Mouse (Mus musculus) kidney, adult 18-20 months (tissue): Measurements from ENCODE around the gene Sema5a.

Experiments
- DNase-seq: peaks from one replicate; pipeline ENCODE4 v3.0.0; 2021

Gene Sema5a

DNA sequence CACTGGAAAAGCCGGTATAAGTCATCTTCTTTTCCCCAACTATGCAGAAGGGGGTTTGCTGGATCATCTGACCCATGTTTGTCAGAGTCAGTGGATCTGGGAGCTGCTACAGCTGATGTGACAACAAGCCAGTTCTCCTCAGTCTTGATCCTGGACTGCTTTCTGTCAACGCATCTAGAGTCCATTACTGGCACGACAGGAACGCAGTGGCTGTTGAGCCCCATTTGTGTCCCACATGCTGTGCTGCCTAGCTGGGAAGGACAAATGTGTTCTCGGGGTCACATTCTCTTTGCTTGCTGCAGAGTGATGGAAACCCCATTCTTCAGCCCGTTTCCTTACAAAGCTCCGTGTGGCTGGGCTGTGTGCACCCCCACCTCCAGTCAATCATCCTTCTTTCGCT is 12.7 kb downstream of the Sema5a start:
- no peak for DNase-seq

DNA sequence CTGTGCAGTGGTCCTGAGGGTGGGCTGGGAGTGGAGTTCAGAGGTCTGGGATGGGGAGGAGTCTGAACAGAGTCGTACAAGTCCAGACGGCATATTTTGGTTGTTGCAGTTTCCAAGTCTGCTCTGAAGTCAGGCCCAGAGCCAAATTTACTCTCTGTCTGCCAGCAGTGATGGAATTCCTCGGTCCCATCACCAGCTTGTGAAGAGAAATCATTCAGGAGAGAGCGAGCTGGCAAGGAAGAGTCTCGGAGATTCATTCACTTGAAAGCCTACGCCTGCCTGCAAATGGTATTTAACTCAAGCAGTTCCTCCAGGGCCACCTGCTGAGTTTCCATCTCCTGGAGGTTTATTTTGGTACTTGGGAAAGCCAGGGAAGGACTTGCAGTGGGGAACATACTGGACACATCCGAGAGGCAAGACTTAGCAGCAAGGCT is 13.3 kb downstream of the Sema5a start:
- DNase-seq = no peak

DNA sequence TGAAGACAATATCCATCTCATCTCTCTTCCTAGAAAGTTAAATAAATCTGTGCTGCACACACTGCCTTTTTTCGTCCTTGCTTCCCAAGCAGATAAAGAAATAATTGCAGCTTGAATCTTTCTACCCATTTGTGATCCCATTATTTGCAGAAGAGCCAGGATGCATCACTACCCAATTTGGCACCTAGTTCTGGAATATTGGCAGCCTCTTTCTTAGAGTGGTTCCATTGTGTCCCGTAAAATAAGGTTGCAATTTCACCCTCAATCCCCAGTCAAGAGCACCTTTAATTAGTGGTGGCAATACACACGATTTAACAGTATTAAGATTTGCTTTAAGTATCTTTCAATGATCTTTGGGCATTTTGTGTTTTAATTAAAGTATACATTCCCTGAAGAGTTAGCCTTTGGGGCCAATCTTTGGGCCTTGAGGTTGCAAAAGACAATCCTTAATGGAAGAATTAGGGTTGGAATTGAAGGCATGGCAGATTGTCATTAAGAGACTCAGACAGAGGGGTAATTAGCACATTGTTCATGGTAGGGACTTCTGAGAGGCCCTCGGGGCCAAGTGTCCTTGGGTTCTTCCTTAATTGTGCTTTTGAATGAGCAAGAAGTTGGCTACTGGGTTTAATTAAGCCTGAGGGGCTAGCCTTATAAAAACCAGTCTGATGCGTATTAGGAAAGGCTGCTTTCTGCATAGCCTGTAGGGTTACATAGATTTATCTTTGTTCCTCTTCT is 14.9 kb downstream of the Sema5a start:
- no peak for DNase-seq

DNA sequence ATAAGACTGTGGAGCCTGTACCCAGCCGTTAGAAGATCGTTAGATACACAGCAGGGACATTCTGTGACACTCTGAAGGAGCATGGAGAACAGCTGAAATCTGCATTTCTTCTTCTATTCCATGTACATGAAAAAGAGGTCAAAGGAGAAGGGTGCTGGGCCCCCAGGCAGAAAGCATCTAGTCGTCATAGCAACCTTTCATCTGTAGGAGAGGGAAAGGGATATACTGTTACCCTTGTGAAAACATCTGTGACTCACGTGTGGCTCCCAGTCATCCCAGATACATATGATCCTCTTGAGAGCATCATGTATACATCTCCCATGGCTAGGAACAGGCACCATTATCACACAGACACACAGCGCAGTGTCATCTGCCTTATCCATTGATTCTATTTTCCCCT is 16.3 kb downstream of the Sema5a start:
- no peak for DNase-seq

DNA sequence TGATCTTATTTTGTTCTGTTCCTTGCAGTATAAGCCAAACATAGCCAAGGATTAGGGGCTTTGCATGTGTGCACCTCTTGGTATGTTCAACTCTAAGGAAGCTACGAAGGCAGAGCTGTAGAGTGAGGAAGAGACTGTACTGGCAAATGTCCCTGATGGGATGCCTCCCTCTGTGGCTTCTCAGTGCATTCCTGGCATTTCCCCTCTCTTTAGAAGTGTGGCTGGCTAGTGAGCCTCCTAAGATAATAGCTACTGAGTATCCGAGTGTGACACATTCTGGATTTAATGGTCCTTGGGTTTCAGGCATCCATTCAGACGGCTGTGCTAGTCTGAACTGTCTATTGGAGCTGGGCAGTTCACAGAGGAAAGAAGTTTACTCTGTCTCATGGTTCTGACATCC is 19.0 kb downstream of the Sema5a start:
- DNase-seq = no peak

DNA sequence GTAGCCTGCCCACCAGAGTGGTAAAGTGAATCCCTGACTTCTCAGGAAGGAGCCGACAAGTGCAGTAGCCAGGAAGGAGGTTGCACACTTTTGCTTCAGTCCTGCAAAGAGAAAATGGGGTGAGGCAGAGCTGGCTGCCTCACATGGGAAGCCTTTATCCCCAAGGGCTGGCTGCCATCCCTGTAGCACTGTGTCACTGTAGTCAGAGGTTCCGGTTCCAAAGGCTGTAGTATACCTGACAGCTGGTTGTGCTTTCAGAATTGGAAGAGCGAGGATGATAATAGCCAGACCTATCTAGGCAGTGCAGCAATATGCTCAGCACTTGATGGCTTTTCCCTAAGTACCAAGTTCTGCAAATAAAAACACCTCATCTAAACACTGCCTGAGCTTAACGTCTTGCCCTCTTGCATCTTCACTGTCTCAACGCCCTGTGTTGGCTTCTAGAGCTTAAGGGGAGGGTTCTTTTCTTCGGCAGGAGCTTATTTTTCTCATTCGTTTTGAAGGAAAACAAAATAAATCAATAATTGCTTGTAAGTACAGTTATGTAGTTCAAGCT is 20.3 kb downstream of the Sema5a start:
- no peak for DNase-seq

DNA sequence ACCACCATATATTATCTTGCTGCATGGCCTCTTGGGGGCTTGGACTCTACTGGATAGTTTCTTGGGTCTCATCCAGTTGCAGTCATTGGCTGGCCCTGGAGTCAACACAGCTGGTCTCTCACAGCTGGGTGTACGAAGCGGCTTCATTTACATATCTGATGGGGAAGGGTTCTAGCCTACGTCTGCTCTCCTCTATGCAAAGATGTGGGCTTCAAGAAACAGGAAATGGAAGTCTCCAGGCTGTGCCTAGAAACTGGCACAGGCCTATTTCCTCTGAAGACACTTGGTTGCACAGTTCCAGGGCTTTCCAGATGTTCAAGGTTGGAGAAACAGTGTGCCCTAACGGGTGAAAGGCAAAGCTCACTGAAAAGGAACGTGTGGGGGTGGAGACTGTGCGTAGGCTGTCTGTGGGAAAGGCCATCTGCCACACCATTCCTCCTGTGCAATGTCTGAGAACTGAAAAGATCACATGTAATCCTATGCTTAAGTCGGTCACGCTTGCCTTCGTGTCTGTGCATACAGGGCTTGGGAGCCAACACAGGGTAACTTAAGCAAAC is 20.8 kb downstream of the Sema5a start:
- DNase-seq = no peak

DNA sequence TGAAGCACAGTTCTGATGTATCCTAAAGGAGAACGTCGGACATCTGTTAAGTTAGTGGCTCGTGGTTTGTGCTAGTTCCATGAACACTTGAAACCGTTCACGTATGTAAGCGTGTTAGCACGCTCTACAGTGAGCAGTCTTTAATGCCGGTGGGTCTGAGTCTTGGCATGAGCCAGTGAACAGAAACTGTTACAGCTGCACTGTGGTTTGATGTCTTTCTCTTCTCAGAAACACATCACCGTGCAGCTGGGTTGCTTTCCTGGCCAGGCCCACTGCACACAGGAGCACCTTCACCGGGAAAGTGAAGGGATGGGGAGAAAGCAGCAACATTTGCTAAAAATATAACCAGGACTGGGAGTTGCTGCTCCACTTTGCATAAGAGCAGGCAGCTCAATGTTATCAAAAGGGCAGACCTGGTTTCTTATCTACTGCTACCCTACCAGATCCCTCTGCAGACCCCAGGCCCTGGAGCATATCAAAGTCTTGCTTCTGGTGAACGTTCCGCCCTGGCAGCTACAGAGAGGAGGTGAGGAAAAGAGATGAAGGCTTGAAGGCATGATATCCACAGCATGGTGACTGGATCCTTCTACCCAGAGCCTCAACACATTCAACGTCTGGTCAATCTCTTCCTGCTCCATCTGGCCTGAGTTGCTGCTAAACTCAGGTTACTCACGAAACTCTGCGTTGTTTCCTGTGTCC is 21.7 kb downstream of the Sema5a start:
- DNase-seq = no peak

DNA sequence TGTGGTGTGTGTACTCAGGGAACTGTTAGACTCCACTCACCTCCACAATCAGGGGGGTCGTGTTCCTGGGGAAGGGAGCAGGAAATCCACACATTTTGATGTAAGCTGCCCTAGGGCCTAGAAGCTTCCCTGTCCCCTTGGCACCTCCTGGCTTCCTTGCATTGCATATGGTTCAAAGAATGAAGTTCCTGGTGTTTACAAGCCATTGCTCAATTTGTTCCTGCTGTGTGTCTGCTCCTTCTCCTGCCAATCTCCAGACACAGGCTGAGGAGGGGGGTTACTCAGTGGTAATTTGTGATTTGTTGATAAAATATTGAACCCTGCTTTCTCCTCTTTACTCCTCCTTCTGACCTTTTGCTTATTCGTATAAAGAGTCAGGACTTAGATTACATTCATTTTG is 25.5 kb downstream of the Sema5a start:
- DNase-seq = no peak

DNA sequence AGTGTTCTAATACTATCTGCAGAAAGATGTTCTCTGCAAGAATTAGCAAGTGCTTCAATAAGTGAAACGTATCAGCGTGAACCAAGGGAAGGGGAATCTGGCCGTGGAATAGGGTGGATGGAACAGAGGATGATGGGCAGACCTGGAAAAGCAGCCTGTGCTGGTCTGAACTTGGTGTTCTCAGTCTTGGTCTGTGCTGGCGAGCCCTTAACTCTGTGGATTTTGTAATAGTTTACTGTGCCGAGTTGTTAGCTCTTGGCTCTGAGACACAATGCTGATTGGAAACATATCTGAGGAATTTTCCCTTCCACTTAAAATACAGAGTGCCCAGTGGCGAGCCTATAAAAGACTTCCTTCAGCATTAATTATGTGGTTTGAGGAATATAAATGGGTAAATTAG is 29.3 kb downstream of the Sema5a start:
- peak; percentile 13 for DNase-seq

DNA sequence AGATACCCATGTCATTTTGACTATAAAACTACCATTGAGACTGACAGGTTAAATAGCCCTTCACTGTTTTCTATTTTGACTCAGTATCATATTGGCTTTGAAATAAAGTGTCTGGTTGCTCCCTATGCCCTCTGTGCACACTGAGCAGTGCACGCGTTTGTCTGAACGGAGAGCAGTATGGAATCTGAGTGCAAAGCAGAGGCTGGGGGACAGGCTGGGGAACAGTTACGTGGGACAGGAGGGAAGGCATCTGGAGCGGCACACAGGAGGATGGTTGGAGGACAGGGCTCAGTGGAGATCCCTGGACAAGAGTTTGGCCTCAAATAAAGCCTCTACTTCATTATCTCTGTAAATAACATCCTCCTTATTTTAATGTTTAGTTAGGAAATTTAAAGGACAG is 30.4 kb downstream of the Sema5a start:
- DNase-seq = no peak

DNA sequence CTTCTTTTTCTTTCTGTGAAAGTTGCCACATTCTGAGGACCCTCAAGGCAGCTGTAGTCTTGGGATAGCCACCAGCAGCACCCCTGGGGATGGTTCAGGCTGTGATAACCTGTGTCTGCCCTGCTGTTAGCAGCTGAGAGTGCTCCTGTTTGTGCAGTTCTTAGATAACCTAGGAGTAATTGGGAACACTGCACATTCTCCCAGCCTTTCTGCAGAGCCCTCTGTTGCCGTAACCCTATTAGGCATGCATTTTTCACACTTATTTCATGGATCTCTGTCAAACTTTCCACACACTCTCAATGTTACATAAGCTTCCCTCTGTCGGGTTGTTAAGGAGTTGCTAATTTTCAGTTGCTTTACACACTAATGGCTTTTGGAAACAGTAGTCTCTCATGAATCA is 34.0 kb downstream of the Sema5a start:
- DNase-seq = no peak

DNA sequence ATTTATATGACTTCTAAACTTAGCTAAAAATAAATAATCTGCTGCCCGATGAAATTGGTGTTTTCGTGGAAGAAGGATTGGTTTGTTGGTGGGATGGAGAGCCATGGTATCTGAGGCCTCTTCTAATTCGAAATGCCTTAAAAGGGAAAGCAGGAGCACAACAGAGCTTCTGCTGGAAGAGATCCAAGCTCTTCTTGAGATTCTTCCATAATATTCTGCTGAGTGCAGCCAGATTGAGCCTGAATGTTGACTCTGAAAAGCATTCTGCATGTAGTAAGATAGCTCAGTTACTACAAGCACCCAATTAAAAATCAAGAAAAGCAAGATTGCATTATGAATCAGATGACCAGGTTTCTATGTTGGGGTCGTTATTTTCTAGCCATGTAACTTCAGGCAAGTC is 36.8 kb downstream of the Sema5a start:
- DNase-seq = no peak

DNA sequence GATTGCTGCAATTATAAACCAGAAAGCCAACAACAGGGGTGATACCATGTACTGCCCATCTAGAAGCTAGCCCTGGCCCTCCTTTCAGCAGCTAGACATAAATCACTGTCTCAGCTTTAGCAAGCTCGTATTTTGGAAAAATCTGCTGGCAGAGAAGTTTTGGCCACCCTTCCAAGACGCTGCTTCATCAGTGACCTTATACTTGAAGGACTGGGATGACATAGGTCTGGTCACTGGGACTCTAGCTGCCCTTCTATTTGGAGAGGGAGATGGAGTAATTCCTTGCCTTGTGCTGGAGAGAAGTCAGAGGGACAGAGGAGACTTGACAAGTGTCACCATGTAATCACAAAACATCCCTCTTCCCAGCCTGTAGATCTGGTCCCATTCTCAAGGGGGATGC is 40.1 kb downstream of the Sema5a start:
- no peak for DNase-seq

DNA sequence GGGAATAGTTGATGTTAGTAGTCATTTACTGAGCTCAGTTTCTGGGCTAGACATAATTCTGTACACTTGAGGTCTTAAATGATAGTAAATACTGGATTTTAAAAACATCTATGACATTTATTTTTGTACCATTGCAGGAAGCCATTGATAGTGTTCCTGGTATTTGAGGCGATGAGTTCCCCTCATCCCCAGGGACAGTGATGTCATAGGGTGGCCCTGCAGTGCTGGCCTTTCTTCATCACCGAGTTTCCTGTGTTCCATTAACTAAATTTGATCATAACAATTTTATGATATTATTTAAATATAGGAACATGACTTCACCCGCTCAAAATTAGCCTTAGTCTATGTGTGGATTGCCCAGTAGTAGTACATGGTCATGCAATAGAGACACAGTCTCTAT is 41.7 kb downstream of the Sema5a start:
- no peak for DNase-seq

DNA sequence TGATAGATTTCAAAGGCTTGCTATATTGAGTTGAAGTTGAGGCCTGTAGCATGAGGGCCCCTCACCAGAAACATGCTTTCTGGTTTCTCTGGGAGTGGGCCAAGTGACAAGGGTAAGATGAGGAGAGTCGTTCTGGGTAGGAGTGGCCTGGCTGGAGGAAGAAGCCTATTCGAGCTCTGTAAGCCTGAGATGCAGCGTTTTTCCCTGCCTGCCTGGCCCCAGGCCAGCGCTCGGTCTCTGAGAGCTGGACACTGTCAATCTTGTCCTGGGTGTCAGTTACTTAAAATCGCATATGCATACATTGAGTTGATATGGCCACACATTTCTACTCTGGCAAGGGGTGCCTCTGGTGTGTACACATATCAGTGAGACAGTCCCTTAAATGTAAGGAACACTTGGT is 43.9 kb downstream of the Sema5a start:
- DNase-seq = peak; percentile 17

DNA sequence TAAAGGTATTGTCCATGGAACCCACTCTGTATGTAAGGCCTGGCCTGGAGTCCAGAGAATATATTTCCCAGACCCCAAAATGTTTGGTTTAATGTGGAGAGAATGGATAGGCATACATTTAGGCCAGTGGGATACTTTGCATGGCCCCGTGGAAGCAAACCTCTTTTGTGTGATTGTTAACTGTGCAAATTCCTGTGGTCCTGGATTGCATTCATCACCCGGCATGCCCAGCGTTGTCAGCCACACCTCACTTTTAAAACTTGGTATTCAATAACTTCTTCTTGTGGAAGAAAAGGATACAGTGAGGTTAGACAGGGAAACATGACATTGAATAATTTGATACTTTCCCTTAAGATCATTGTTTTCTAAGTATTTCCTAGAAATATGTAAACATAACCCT is 46.4 kb downstream of the Sema5a start:
- DNase-seq = no peak

DNA sequence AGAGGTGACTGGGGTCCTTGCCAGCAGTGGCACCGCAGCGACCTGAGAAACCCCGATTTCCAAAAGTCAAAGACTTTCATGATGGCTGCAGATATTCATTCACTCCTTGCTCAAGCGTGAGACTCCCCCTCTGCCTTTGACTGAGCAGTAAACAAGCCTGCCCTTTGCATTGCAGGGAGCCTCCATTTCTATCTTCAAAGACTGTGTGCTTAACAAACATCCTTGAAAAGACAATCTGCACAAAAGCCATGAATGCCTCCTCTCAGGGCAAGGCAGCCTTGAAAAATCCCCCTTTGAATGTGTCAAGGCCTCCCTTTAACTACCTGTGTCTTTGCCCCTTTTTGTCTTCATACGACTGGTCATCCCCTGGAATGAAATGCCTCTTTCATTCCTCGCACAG is 51.9 kb downstream of the Sema5a start:
- DNase-seq = no peak

DNA sequence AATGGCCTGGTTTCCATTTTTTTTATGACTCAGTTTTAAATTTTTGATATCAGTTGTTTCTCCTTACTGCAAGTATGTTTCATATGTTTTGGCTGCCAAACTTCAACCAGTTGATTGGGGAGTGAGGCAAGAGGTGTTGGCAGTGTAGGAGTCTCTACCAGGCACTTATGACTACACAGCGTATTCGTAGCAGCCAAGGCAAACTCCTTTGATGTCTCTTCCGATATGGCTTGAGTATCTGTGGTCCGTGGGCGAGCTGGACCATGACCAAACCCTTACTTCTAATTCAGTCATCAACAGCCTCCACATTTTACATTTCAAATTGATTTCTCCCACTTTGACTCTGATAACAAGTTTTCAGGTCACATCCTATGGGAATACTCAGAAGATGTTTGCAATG is 52.7 kb downstream of the Sema5a start:
- no peak for DNase-seq

DNA sequence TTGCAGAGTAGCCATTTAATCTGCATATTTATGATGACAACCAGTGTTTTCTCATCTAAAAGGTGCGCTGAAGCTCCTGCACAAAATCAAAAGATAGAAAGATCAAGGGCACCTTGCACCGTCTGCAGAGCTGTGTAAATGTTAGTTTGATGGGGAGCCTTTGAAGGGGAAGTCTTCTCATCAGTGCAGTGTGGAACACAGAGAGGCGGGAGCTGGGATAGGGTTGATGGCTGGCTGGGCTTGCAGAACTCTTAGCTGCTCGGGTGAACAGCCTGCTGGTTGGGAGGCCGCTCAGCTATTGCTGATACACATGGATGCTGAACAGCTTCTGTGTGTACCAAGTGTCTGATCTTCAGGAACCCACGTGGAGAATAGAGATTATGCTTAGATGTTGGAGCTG is 53.9 kb downstream of the Sema5a start:
- no peak for DNase-seq

DNA sequence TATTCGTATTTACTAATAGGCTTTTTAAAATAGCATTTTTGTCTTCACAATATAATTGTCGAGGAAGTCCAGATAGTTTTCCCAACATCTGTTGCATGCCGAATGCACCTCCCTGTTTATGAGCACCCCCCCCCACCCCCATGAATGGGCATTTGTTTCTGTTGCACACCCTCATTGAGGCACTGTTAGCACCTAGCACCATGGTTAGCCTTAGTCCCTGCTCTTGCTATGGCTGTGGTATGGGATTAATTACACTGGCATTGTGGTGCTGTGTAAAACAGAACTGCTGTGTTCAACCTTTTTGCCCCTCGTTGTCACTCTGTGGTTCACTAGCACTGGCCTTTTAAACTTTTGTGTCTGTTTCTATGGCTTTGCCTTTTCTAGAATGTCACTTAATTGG is 56.4 kb downstream of the Sema5a start:
- DNase-seq = no peak

DNA sequence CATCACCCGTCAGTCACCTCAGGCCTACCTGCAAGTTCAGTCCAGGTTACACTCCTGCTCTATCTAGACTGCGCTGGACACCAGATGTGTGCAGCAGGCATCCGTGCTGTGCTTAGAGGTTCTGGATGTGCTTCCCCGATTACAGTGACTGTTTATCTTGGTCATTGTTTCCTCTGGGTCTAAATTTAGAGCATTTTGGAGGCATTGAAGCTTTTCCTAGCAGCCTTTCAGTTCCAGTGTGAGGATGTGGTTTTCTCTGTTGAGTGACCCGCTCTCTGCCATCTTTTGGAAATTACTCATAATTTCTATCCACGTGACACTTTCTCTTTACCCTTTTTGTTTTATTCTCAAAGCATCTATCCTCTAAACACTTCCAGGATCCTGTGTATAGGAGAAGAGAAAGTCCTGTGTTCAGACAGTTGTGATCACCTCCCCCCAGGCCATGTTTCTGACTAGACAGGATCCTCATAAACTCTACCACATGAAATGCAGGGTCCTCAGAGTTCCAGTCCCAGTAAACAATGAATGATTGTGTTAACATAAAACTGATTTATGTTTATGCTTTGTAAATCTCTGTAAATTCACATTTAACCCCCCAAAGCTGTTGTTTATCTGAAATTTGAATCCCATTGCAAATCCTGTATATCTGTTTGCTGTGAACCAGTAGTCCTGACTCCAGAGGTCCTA is 62.1 kb downstream of the Sema5a start:
- DNase-seq = no peak

DNA sequence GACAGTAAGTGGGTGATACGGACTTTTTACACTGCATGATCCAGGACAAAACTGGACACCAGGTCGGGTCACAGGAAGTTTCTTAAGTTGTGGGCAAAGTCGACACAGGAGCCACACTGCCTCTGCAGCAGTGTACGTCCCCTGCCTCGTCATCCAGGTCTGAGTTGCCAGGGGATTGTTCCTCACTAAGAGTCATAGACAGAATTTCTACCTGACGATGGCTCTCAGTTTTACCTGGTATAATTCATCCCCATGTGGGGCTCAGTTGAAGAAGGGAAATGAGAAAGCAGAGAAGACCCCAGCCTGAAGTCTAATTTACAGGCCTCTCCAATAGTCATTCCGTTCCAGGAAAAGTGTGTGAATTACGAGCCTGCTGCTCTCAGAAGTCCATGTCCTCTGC is 66.2 kb downstream of the Sema5a start:
- DNase-seq = no peak

DNA sequence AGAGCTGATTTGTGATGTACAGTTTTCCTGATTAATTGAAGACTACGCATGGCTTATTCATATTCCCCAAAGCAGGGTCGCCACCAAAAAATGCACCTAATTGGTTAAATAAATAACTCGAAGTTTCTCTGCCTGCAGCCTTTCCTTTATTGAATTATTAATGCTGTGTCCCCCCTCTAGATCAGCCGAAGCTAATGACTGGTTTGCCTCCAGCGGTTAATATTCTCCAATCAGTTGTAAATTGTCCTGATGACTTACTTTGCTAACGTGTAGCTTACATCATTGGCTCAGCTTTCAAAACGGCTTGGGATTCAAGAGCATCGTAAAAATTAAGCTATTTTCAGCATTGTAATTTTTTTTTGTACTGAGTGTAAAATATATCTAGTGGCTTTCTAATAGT is 66.7 kb downstream of the Sema5a start:
- no peak for DNase-seq
